26 mouse cellular contexts compared by ENCODE assay signal in the genomic region with DNA sequence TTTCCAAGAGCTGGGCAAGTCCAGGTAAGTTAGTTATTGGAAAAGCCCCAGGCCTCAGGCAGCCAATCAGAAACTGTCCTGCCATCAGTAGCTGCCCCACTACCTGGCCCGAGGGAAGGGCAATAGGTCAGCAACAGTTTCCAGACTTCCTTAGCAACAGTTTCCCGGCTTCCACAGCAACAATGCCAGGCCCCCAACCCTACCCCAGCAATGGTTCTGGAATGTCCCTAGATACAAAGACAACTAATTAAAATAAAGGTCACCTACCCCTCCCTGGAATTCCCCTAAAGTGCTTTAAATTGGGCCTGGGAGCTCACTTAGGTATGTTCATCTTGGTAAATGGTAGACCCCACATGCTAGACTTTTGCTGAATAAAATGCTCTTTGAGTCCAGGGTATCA.
"Had no signal": no experiment of that assay in that cellular context is flagged by ENCODE, and none has a peak within 500 bp of the region (broad histone marks: within the 10 kb centered on the region; RNA-seq: fewer than 3 reads in every experiment).

No protein-coding gene starts in this region.

- DNase-seq: cerebellum, adult 9-11 months; cerebellum, postnatal 10 days; cerebellum, postnatal 14 days; cerebellum, postnatal 25 days; cerebellum, postnatal 36 days; embryo, embryonic 11 days; forebrain, postnatal 0 days; gastrocnemius, adult 2 months; gastrocnemius, postnatal 10 days; gastrocnemius, postnatal 14 days; gastrocnemius, postnatal 25 days; heart, adult 11 months; heart, adult 18-20 months; heart, adult 2 months had no signal

- H3K36me3 ChIP-seq: embryonic facial prominence, embryonic 10.5 days; embryonic facial prominence, embryonic 12.5 days; embryonic facial prominence, embryonic 13.5 days; embryonic facial prominence, embryonic 15.5 days; forebrain, embryonic 10.5 days; forebrain, embryonic 12.5 days; forebrain, embryonic 15.5 days; heart, embryonic 10.5 days had no signal

- H3K9me3 ChIP-seq: embryonic facial prominence, embryonic 10.5 days; embryonic facial prominence, embryonic 12.5 days; embryonic facial prominence, embryonic 13.5 days; embryonic facial prominence, embryonic 15.5 days; forebrain, embryonic 10.5 days; forebrain, embryonic 12.5 days; forebrain, embryonic 13.5 days; forebrain, embryonic 15.5 days; heart, embryonic 10.5 days had no signal

- H3K9ac ChIP-seq: embryonic facial prominence, embryonic 12.5 days; embryonic facial prominence, embryonic 13.5 days; embryonic facial prominence, embryonic 15.5 days; forebrain, embryonic 12.5 days; forebrain, embryonic 13.5 days; forebrain, embryonic 15.5 days; forebrain, postnatal 0 days had no signal

- H3K4me3 ChIP-seq: embryonic facial prominence, embryonic 10.5 days; embryonic facial prominence, embryonic 12.5 days; embryonic facial prominence, embryonic 13.5 days; embryonic facial prominence, embryonic 15.5 days; erythroblast, embryonic 14.5 days; forebrain, embryonic 10.5 days; forebrain, embryonic 12.5 days; forebrain, embryonic 13.5 days; forebrain, embryonic 15.5 days; gastrocnemius, adult 2 months; heart, adult 2 months; heart, embryonic 10.5 days had no signal

- H3K27ac ChIP-seq: embryonic facial prominence, embryonic 10.5 days; embryonic facial prominence, embryonic 12.5 days; embryonic facial prominence, embryonic 13.5 days; embryonic facial prominence, embryonic 15.5 days; forebrain, embryonic 10.5 days; forebrain, embryonic 12.5 days; forebrain, embryonic 13.5 days; forebrain, embryonic 15.5 days; gastrocnemius, adult 2 months; heart, adult 2 months; heart, embryonic 10.5 days had no signal

- H3K4me1 ChIP-seq: embryonic facial prominence, embryonic 10.5 days; embryonic facial prominence, embryonic 12.5 days; embryonic facial prominence, embryonic 13.5 days; embryonic facial prominence, embryonic 15.5 days; forebrain, embryonic 10.5 days; forebrain, embryonic 12.5 days; forebrain, embryonic 13.5 days; forebrain, embryonic 15.5 days; heart, embryonic 10.5 days had no signal

- H3K4me2 ChIP-seq: embryonic facial prominence, embryonic 12.5 days; embryonic facial prominence, embryonic 13.5 days; embryonic facial prominence, embryonic 15.5 days; forebrain, embryonic 12.5 days; forebrain, embryonic 13.5 days; forebrain, embryonic 15.5 days had no signal

- H3K27me3 ChIP-seq: embryonic facial prominence, embryonic 12.5 days; embryonic facial prominence, embryonic 13.5 days; embryonic facial prominence, embryonic 15.5 days; forebrain, embryonic 12.5 days; forebrain, embryonic 13.5 days; forebrain, embryonic 15.5 days had no signal

- ATAC-seq: forebrain, embryonic 13.5 days; forebrain, embryonic 14.5 days; forebrain, embryonic 15.5 days; forebrain, embryonic 16.5 days; forebrain, postnatal 0 days had no signal
